Mouse (Mus musculus) granulocyte monocyte progenitor cell, adult 5-6 weeks (primary cell): ENCODE results near the gene Tmem175. TPM values are rescaled to one million over a fixed set of nuclear protein-coding genes. Genes with fewer than 3 reads are reported as not detected.
A peak's percentile ranks its signal among the peaks of the same experiment; 100 is the strongest.

Experiments used
- ATAC-seq: replicated peaks from 2 replicates; pipeline ENCODE4 v1.8.0; 2016; ENCODE audit warnings: mild to moderate bottlenecking, moderate TSS enrichment, inconsistent platforms; ENCODE audit not compliant: poor library complexity, severe bottlenecking
- total RNA-seq, 2 experiments: library from RNA; stranded (forward) in 1 of 2; stranded (reverse) in 1 of 2; fragments of 200-712, 200-1000 nt in 1 of 2; fragments of >200 nt in 1 of 2; fragmentation: Nextera tagmentation in 1 of 2; gene quantifications; 2 replicates each; pipeline ENCODE4 v1.2.3; 2014 to 2017

Gene Tmem175
- total RNA-seq, 2 experiments from 2014 or later: 11.0 to 24.4 TPM

GRCm38 (mm10) chr5:108676772-108677498 is 47.4 kb downstream of the Tmem175 start:
- no peak for ATAC-seq

- ATAC-seq: no peak
These were observed 48.2 kb downstream of the Tmem175 start for GRCm38 (mm10) chr5:108677605-108678295.

DNA sequence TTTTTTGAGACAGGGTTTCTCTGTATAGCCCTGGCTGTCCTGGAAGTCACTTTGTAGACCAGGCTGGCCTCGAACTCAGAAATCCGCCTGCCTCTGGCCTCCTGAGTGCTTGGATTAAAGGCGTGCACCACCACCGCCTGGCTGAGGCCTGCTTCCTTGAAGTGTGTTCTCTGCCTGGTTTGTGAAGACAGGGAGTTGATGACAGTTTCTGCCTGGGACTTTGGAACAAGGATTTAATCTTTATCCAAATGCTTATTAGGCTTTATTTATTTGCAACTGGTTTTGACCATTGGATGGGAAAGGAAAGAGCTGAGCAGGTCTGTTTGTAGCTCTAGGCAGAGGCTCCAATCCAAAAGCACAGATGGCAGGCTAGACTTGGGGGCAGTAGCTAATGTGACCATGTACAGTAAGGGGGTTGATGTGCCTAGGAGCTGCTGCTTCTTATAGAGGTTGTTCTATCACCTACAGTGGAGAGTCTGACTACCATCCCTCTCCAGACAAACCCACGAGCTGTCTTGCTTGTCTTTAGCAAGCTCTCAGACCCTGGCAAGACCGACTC is 48.8 kb downstream of the Tmem175 start:
- no peak for ATAC-seq

DNA sequence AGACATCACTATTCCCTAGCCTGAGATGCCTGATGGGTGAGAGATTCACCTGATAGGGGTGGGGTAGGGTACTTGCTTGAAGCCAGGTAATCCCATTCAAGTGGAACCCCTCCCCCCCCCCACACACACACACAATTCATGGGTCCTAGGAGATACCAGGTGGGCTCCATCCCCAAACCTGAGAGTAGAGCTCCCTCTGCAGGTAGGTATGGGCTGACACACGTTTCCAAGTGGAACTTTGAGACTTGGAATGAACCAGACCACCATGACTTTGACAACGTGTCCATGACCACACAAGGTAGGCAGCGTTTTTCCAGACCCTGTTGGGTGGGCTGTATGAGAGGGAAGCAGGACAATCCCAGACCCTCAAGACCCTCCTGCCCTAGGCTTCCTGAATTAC is 50.3 kb downstream of the Tmem175 start:
- ATAC-seq: 0 out of 2 replicates have a peak, but pooled peaks have one; percentile 45

- ATAC-seq: no peak
These were observed 51.3 kb downstream of the Tmem175 start for GRCm38 (mm10) chr5:108680871-108681270.

- ATAC-seq: no peak
These were observed 59.5 kb downstream of the Tmem175 start for GRCm38 (mm10) chr5:108689091-108689490.

DNA sequence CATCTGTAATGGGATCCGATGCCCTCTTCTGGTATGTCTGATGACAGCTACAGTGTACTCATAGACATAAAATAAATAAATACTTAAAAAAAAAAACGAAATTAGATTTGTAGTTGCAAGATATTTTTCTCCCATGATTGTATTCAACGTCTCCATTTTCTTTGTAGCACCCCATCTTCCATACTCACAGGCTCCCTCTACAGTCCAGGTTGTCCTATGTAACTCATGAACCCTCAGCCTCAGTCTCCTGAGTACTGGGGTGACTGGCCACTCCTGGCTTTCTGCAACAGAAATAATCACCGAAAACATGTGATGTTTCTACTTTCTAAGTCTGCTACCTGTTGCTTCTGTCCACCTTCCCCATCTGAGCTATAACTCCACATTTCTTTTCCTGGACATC is 61.6 kb downstream of the Tmem175 start:
- no peak for ATAC-seq

DNA sequence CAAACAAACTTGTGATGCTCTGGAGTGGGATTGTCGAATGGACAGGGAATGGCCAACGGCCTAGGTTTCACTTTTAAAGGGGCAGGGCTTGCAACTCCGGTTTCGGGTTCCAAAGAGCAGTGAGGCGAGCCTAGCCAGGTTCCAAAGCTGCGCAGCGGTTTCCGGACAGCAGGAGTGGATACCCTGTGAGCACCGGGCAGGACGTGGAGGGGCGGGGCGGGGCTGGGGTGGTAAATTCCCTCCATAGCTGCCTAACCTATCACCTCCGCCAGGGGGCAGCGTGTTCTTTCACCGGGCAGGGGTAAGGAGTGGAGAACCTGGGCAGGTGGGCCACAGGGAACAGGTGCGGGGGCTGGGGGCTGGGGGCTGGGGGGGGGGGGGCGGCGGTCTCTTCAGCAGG is 62.7 kb downstream of the Tmem175 start, which contains the start of gene Fgfrl1:
Gene Fgfrl1 (plus strand): TSS at position 112 of the 400 bp plus-strand sequence.
- peak; percentile 47 for ATAC-seq

DNA sequence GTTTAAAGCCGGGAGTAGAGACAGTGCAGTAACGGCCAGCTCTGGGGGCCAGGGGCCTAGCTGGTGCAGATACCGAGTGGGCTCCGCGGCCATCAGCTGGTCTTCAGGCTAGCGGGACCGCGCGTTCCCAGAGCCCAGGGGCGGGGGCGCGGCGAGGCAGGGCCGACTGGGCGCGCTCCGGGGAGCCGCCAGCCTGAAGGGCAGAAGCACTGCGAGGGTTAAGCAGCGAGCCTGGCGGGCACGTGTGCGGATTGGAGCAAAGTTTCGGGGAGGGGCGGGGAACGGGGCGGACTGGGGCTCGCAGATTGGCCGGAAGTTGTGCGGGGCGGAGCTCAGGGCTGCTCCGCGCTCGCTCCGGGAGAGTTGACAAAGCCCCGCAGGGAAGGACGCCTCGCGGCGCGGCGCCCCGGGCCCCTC is 64.3 kb downstream of the Tmem175 start:
- peak; percentile 82 for ATAC-seq

DNA sequence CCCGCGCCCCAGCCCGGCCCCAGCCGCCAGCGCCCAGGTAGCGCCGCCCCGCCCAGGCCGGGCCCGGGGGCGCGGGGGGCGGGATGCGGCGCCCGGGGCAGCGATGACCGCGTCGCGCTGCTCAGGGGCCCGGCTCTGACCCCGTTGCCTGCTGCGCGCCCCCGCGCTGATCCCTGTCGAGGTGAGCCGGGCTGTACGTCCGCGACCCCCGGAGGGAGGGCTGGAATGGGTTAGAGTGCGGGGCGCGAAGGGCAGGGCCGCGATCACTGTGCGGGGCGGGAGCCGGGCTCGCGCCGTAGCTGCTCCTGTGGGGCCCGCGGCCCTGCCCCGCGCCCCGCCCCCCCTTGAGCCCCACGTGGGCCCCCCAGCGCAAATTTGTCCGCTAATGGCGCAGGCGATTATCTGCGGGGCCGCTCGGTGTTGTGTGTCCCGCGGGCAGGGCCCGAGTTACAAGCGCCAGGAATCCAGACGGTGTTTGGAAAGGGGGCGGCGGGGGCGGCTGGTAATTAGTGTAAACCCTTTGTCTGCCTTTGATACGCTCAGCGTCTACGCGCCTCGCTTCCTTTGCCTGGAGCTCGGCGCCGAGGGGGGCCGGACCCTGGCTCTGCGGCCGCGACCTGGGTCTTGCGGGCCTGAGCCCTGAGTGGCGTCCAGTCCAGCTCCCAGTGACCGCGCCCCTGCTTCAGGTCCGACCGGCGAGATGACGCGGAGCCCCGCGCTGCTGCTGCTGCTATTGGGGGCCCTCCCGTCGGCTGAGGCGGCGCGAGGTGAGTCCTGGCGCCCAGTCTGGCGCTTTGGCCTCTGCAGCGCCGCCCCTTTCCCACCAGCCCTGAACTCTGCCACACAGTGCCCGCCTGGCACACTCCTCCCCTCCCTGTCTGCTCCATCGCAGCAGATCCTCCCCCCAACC is 65.0 kb downstream of the Tmem175 start:
- ATAC-seq: peak; percentile 50

- ATAC-seq: no peak
These were observed 66.3 kb downstream of the Tmem175 start for GRCm38 (mm10) chr5:108695861-108696260.

- no peak for ATAC-seq
These were observed 67.0 kb downstream of the Tmem175 start for GRCm38 (mm10) chr5:108696542-108696941.

- no peak for ATAC-seq
These were observed 67.8 kb downstream of the Tmem175 start for GRCm38 (mm10) chr5:108697341-108697753.

Other genes starting within 250 kb of the Tmem175 start
- not detected in 2 replicates for gene Pde6b, start 241.4 kb upstream of the Tmem175 start, total RNA-seq (2014; fragmentation: Nextera tagmentation)
- not detected in 2 replicates for gene Pde6b, start 241.4 kb upstream of the Tmem175 start, total RNA-seq (2017)
- 336 and 382 TPM in 2 replicates for gene Atp5k, start 195.3 kb upstream of the Tmem175 start, total RNA-seq (2014; fragmentation: Nextera tagmentation)
- gene Atp5k, start 195.3 kb upstream of the Tmem175 start, total RNA-seq (2017): 162 and 258 TPM in 2 replicates
- gene Mfsd7a, start 180.9 kb upstream of the Tmem175 start, total RNA-seq (2014; fragmentation: Nextera tagmentation): 1.1 and 3.2 TPM in 2 replicates
- gene Mfsd7a, start 180.9 kb upstream of the Tmem175 start, total RNA-seq (2017): 0.95 and 2.0 TPM in 2 replicates
- 16.7 and 19.0 TPM in 2 replicates for gene Pcgf3, start 168.5 kb upstream of the Tmem175 start, total RNA-seq (2014; fragmentation: Nextera tagmentation)
- gene Pcgf3, start 168.5 kb upstream of the Tmem175 start, total RNA-seq (2017): 9.5 and 9.9 TPM in 2 replicates
- not detected in 2 replicates for gene Cplx1, start 79.7 kb upstream of the Tmem175 start, total RNA-seq (2014; fragmentation: Nextera tagmentation)
- gene Cplx1, start 79.7 kb upstream of the Tmem175 start, total RNA-seq (2017): not detected in 2 replicates
- gene Gak, start within 50 bp of the Tmem175 start, total RNA-seq (2014; fragmentation: Nextera tagmentation): 78.7 and 82.2 TPM in 2 replicates
- gene Gak, start within 50 bp of the Tmem175 start, total RNA-seq (2017): 91.8 and 111 TPM in 2 replicates
- gene Idua, start 30.6 kb downstream of the Tmem175 start, total RNA-seq (2014; fragmentation: Nextera tagmentation): 13.3 and 18.6 TPM in 2 replicates
- 5.9 and 6.4 TPM in 2 replicates for gene Idua, start 30.6 kb downstream of the Tmem175 start, total RNA-seq (2017)
- 9.3 and 9.5 TPM in 2 replicates for gene Dgkq, start 39.9 kb downstream of the Tmem175 start, total RNA-seq (2014; fragmentation: Nextera tagmentation)
- gene Dgkq, start 39.9 kb downstream of the Tmem175 start, total RNA-seq (2017): 8.3 and 9.1 TPM in 2 replicates
- not detected in 2 replicates for gene Slc26a1, start 45.8 kb downstream of the Tmem175 start, total RNA-seq (2014; fragmentation: Nextera tagmentation)
- 0.10 TPM in 1 of 2 replicates, not detected in the other for gene Slc26a1, start 45.8 kb downstream of the Tmem175 start, total RNA-seq (2017)
- gene Fgfrl1, start 62.6 kb downstream of the Tmem175 start, total RNA-seq (2014; fragmentation: Nextera tagmentation): 2.0 and 5.1 TPM in 2 replicates
- gene Fgfrl1, start 62.6 kb downstream of the Tmem175 start, total RNA-seq (2017): 0.86 and 1.5 TPM in 2 replicates
- not detected in 2 replicates for gene Rnf212, start 145.2 kb downstream of the Tmem175 start, total RNA-seq (2014; fragmentation: Nextera tagmentation)
- gene Rnf212, start 145.2 kb downstream of the Tmem175 start, total RNA-seq (2017): not detected in 2 replicates
- not detected in 2 replicates for gene Tmed11, start 165.6 kb downstream of the Tmem175 start, total RNA-seq (2014; fragmentation: Nextera tagmentation)
- not detected in 2 replicates for gene Tmed11, start 165.6 kb downstream of the Tmem175 start, total RNA-seq (2017)
- gene Vmn2r8, start 179.1 kb downstream of the Tmem175 start, total RNA-seq (2014; fragmentation: Nextera tagmentation): not detected in 2 replicates
- gene Vmn2r8, start 179.1 kb downstream of the Tmem175 start, total RNA-seq (2017): not detected in 2 replicates
- gene Vmn2r9, start 222.8 kb downstream of the Tmem175 start, total RNA-seq (2014; fragmentation: Nextera tagmentation): not detected in 2 replicates
- not detected in 2 replicates for gene Vmn2r9, start 222.8 kb downstream of the Tmem175 start, total RNA-seq (2017)